Comparison of ENCODE assay signal across 35 mouse cellular contexts in genomic region chrX:134849662-134850061, GRCm38 (mm10).
"Had no signal": no experiment of that assay in that cellular context is flagged by ENCODE, and none has a peak within 500 bp of the region (broad histone marks: within the 10 kb centered on the region; RNA-seq: fewer than 3 reads in every experiment).

No protein-coding gene starts in this region.

- H3K27ac ChIP-seq: heart, embryonic 10.5 days; heart, embryonic 13.5 days; heart, embryonic 15.5 days; hindbrain, embryonic 10.5 days; hindbrain, embryonic 12.5 days; hindbrain, embryonic 13.5 days; hindbrain, embryonic 14.5 days; hindbrain, embryonic 15.5 days; hindbrain, postnatal 0 days; intestine, embryonic 15.5 days; kidney, embryonic 15.5 days; kidney, postnatal 0 days; layer of hippocampus, adult 2 months; left cerebral cortex, adult 2 months had no signal

- ATAC-seq: hindbrain, embryonic 16.5 days; hindbrain, postnatal 0 days; inflammation-experienced regulatory T-cells, adult 6 months; intestine, embryonic 15.5 days; intestine, postnatal 0 days had no signal

- H3K27me3 ChIP-seq: heart, embryonic 12.5 days; heart, embryonic 15.5 days; hindbrain, embryonic 15.5 days; intestine, embryonic 15.5 days had no signal

- H3K4me1 ChIP-seq: heart, embryonic 10.5 days; heart, embryonic 12.5 days; heart, embryonic 13.5 days; heart, embryonic 15.5 days; hindbrain, embryonic 10.5 days; hindbrain, embryonic 12.5 days; hindbrain, embryonic 13.5 days; hindbrain, embryonic 15.5 days; intestine, embryonic 15.5 days; kidney, embryonic 15.5 days had no signal

- DNase-seq: heart, postnatal 10 days; heart, postnatal 14 days; heart, postnatal 36 days; heart, postnatal 4 days; kidney, adult 11 months; kidney, adult 18-20 months; kidney, adult 2 months; kidney, adult 8-10 months; kidney, adult 9 months; kidney, postnatal 10 days; kidney, postnatal 14 days; kidney, postnatal 25 days; kidney, postnatal 36 days; kidney, postnatal 4 days; layer of hippocampus, adult 9-11 months; layer of hippocampus, postnatal 36 days had no signal

- H3K36me3 ChIP-seq: heart, embryonic 10.5 days; heart, embryonic 12.5 days; heart, embryonic 13.5 days; heart, embryonic 15.5 days; hindbrain, embryonic 10.5 days; hindbrain, embryonic 12.5 days; hindbrain, embryonic 13.5 days; hindbrain, embryonic 15.5 days; intestine, embryonic 15.5 days; kidney, embryonic 15.5 days had no signal

- H3K4me3 ChIP-seq: heart, embryonic 10.5 days; heart, embryonic 12.5 days; heart, embryonic 13.5 days; heart, embryonic 15.5 days; hindbrain, embryonic 10.5 days; hindbrain, embryonic 12.5 days; hindbrain, embryonic 13.5 days; hindbrain, embryonic 15.5 days; intestine, embryonic 15.5 days; kidney, embryonic 15.5 days; layer of hippocampus, adult 2 months; left cerebral cortex, adult 2 months had no signal

- H3K9ac ChIP-seq: heart, embryonic 12.5 days; heart, embryonic 13.5 days; heart, embryonic 15.5 days; hindbrain, embryonic 12.5 days; hindbrain, embryonic 13.5 days; hindbrain, embryonic 14.5 days; hindbrain, embryonic 15.5 days; intestine, embryonic 15.5 days; kidney, embryonic 15.5 days had no signal

- H3K4me2 ChIP-seq: heart, embryonic 11.5 days; heart, embryonic 12.5 days; heart, embryonic 13.5 days; heart, embryonic 15.5 days; hindbrain, embryonic 12.5 days; hindbrain, embryonic 13.5 days; hindbrain, embryonic 14.5 days; hindbrain, embryonic 15.5 days; intestine, embryonic 15.5 days; kidney, embryonic 15.5 days had no signal

- H3K9me3 ChIP-seq: heart, embryonic 10.5 days; heart, embryonic 12.5 days; heart, embryonic 13.5 days; heart, embryonic 15.5 days; hindbrain, embryonic 10.5 days; hindbrain, embryonic 12.5 days; hindbrain, embryonic 13.5 days; hindbrain, embryonic 15.5 days; intestine, embryonic 15.5 days; kidney, embryonic 15.5 days had no signal
